Mouse (Mus musculus): Measurements from ENCODE around the gene Kbtbd12. TPM values are rescaled to one million over a fixed set of nuclear protein-coding genes. Genes with fewer than 3 reads are reported as not detected.

Gene Kbtbd12
- polyA plus RNA-seq, 1 experiment from 2014 or later, result 1.4 TPM

DNA sequence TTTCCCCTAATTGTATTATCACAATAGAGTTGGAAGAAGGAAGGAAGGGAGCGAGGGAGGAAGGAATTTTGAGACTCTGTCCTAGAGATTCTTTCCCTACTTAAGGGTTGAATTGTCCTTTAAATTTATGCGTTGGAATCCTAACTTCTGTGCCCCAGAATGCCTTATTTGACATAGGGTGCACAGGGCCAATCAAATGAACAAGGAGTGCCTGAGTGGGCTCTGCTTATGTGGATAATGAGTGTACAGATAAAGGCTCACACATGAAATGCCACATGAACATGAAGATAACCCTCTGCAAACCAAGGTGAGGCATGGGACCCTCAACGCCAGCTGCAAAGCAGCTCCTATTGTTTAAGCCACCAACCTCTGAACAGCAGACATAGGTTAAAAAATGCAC, 2.6 kb upstream of the Kbtbd12 start:
- Histone ChIP-seq H3K27ac (no peak overlapping the region), H3K4me1 (no peaks in the 10 kb centered on the region; the same call in 1 of the 2 replicates), H3K4me2 (no peak overlapping the region), H3K36me3 (no peaks in the 10 kb centered on the region), H3K9me3 (peaks cover 7% of the 10 kb centered on the region; the same call in 1 of the 2 replicates), H3K27me3 (no peaks in the 10 kb centered on the region), H3K4me3 (no peak overlapping the region), H3K9ac (no peak overlapping the region)
- ATAC-seq (ENCODE audit: insufficient number of reproducible peaks, low FRiP score, low TSS enrichment, low read depth), result no peak
- WGBS, result 45% methylated on average over 3 of the region's 3 CpGs

GRCm38 (mm10) chr6:88639921-88640320, 2.2 kb upstream of the Kbtbd12 start:
- Histone ChIP-seq H3K27ac (no peak overlapping the region), H3K9ac (no peak overlapping the region), H3K27me3 (no peaks in the 10 kb centered on the region), H3K9me3 (peaks cover 7% of the 10 kb centered on the region; the same call in 1 of the 2 replicates), H3K4me3 (no peak overlapping the region), H3K36me3 (no peaks in the 10 kb centered on the region), H3K4me1 (no peaks in the 10 kb centered on the region; the same call in 1 of the 2 replicates), H3K4me2 (no peak overlapping the region)
- WGBS, result 3% methylated on average over 9 of the region's 9 CpGs
- ATAC-seq (ENCODE audit: insufficient number of reproducible peaks, low FRiP score, low TSS enrichment, low read depth), result no peak

DNA sequence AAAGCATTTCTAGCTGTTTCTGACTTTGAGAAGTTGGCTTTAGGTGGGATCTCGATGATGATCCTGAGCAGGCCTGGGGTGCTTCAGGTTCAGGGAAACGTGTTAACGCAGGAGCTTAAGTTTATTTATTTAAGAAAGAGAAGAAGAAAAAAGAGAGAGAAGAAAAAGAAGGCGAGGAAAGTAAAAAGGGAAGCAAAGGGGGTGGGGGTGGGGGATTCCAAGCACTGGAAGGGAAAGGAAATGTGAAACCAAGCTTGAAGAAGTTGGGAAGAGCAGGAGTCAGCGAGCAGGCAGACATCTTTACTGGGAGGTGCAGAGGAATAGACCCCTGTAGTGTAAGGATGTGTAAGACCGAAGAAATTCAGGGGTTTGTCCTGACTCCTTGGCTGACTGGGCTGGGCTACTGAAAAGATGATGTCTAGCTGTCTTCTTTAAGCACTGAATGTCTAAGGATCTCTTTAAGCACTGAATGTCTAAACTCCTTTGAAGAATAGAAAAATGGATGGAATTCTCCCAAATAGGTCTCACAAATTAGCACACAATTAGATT, 1.7 kb upstream of the Kbtbd12 start:
- ATAC-seq (ENCODE audit: insufficient number of reproducible peaks, low FRiP score, low TSS enrichment, low read depth), result no peak
- no peaks in the 10 kb centered on the region for H3K36me3 ChIP-seq
- H3K4me2 ChIP-seq, result no peak overlapping the region
- no peak overlapping the region for H3K4me3 ChIP-seq
- H3K4me1 ChIP-seq, result no peaks in the 10 kb centered on the region; the same call in 1 of the 2 replicates
- H3K9me3 ChIP-seq, result peaks cover 7% of the 10 kb centered on the region; the same call in 1 of the 2 replicates
- H3K9ac ChIP-seq, result no peak overlapping the region
- WGBS, result 34% methylated on average over 6 of the region's 6 CpGs
- no peaks in the 10 kb centered on the region for H3K27me3 ChIP-seq
- H3K27ac ChIP-seq, result no peak overlapping the region

DNA sequence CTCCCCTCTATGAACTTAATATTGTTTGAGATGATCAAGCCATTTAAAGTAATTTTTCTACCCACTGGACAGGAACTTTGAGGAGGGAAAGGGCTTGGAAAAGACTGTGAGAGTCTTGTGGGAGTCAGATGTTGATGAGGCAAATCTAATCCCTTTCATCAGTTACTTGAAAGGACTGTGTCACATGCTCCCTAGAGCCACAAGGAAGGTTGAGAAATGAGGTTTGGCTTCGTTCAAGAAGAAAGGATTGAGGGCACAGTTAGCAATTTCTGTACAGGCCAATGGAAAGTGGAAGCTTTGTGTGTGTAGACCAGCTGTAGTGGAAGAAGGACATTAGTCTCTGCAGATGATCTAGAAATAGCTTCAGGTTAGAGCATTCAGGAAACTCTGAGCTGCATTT, 1.2 kb upstream of the Kbtbd12 start:
- ATAC-seq (ENCODE audit: insufficient number of reproducible peaks, low FRiP score, low TSS enrichment, low read depth), result no peak
- Histone ChIP-seq H3K9ac (no peak overlapping the region), H3K36me3 (no peaks in the 10 kb centered on the region), H3K4me1 (no peaks in the 10 kb centered on the region; the same call in 1 of the 2 replicates), H3K27ac (no peak overlapping the region), H3K4me3 (no peak overlapping the region), H3K4me2 (no peak overlapping the region), H3K9me3 (peaks cover 7% of the 10 kb centered on the region; the same call in 1 of the 2 replicates), H3K27me3 (no peaks in the 10 kb centered on the region)
- 44% methylated on average over 1 of the region's 1 CpGs for WGBS

GRCm38 (mm10) chr6:88635881-88636754, 1.6 kb downstream of the Kbtbd12 start:
- Histone ChIP-seq H3K9ac (no peak overlapping the region), H3K4me2 (no peak overlapping the region), H3K27me3 (no peaks in the 10 kb centered on the region), H3K4me1 (no peaks in the 10 kb centered on the region; the same call in 1 of the 2 replicates), H3K36me3 (no peaks in the 10 kb centered on the region), H3K27ac (no peak overlapping the region), H3K9me3 (peaks cover 7% of the 10 kb centered on the region; the same call in 1 of the 2 replicates), H3K4me3 (no peak overlapping the region)
- ATAC-seq (ENCODE audit: insufficient number of reproducible peaks, low FRiP score, low TSS enrichment, low read depth), result no peak
- 83% methylated on average over 6 of the region's 6 CpGs for WGBS

DNA sequence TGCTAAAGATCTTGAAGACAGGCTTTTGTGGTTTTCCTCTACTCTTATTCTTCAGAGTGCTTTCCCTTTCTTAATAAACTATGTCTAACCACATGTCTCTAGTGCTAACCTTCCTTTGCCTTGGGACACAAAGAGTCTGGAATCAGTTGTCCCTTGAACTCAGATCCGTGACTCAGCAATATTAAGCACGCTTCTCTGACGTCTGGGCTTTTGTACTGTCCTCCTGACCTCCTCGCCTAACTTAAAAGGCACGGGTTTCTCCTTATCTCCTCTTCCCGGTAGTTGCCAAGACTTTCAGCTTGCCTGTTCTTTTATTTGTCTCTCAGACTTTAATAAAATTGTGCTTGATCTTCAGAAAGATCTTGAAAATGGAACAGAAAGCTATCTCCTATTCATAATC, 6.5 kb downstream of the Kbtbd12 start:
- Histone ChIP-seq H3K27me3 (0 out of 2 replicates have a peak, but pooled peaks cover 4% of the 10 kb centered on the region), H3K4me2 (no peak overlapping the region), H3K9ac (no peak overlapping the region), H3K4me1 (peaks cover 10% of the 10 kb centered on the region; the same call in 1 of the 2 replicates), H3K36me3 (no peaks in the 10 kb centered on the region), H3K4me3 (no peak overlapping the region), H3K9me3 (no peaks in the 10 kb centered on the region), H3K27ac (no peak overlapping the region)
- no peak for ATAC-seq (ENCODE audit: insufficient number of reproducible peaks, low FRiP score, low TSS enrichment, low read depth)
- 70% methylated on average over 6 of the region's 6 CpGs for WGBS

DNA sequence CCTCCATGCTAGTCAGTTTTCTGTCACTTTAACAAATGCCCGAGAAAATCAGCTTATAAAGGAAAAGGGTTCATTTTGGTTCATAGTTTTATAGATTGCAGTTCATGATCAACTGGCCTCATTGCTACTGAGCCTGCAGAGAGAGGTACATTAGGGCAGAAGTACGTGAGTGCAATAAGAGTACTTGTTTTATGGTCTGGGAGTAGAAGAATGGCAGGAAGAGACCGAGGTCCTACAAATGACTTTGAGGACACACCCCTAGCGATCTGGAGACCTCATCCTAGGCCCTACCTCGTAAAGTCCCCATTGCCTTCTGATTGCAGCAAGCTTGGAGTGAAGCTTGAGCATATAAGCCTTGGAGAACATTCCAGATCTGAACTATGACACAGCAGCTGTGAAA, 7.2 kb downstream of the Kbtbd12 start:
- H3K9me3 ChIP-seq, result no peaks in the 10 kb centered on the region
- no peaks in the 10 kb centered on the region for H3K36me3 ChIP-seq
- no peak for ATAC-seq (ENCODE audit: insufficient number of reproducible peaks, low FRiP score, low TSS enrichment, low read depth)
- 38% methylated on average over 5 of the region's 5 CpGs for WGBS
- no peak overlapping the region for H3K9ac ChIP-seq
- no peak overlapping the region for H3K4me3 ChIP-seq
- H3K27me3 ChIP-seq, result 0 out of 2 replicates have a peak, but pooled peaks cover 4% of the 10 kb centered on the region
- no peak overlapping the region for H3K27ac ChIP-seq
- H3K4me1 ChIP-seq, result peaks cover 10% of the 10 kb centered on the region; the same call in 1 of the 2 replicates
- no peak overlapping the region for H3K4me2 ChIP-seq

DNA sequence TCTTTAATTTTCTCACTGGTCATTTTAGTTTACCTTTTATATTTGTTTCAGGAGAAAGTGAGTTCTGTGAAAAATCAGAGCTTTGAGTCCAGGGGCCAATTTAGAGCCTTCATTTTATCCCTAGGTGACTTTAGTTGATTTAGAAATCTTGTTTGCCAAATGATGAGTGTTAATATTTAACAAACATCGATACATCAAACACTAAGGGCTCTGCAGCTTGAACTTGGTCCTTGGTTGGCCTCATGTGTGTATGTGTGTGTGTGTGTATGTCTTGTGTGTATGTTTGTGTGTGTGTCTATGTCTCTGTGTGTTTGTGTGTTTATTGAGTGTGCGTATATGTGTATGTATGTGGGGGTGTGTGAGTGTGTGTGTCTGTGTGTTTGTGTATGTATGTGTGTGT, 7.9 kb downstream of the Kbtbd12 start:
- H3K4me3 ChIP-seq, result no peak overlapping the region
- no peaks in the 10 kb centered on the region for H3K9me3 ChIP-seq
- WGBS, result 88% methylated on average over 2 of the region's 2 CpGs

GRCm38 (mm10) chr6:88627317-88627811, 10.4 kb downstream of the Kbtbd12 start:
- Histone ChIP-seq H3K27ac (no peak overlapping the region), H3K9me3 (no peaks in the 10 kb centered on the region), H3K4me2 (peak overlapping the region; percentile 96), H3K4me1 (peaks cover 10% of the 10 kb centered on the region; the same call in 1 of the 2 replicates), H3K4me3 (peak overlapping the region; percentile 47), H3K36me3 (no peaks in the 10 kb centered on the region), H3K9ac (peak overlapping the region; percentile 34; the same call in 1 of the 2 replicates), H3K27me3 (0 out of 2 replicates have a peak, but pooled peaks cover 4% of the 10 kb centered on the region)
- peak; percentile 67; the same call in 1 of the 2 replicates for ATAC-seq (ENCODE audit: insufficient number of reproducible peaks, low FRiP score, low TSS enrichment, low read depth)
- under 1% methylated on average over 51 of the region's 51 CpGs for WGBS

More for the DNA sequence above, 7.9 kb downstream of the Kbtbd12 start:
- 0 out of 2 replicates have a peak, but pooled peaks cover 4% of the 10 kb centered on the region for H3K27me3 ChIP-seq
- peaks cover 10% of the 10 kb centered on the region; the same call in 1 of the 2 replicates for H3K4me1 ChIP-seq
- H3K9ac ChIP-seq, result no peak overlapping the region
- no peak for ATAC-seq (ENCODE audit: insufficient number of reproducible peaks, low FRiP score, low TSS enrichment, low read depth)
- no peak overlapping the region for H3K27ac ChIP-seq
- H3K4me2 ChIP-seq, result no peak overlapping the region
- H3K36me3 ChIP-seq, result no peaks in the 10 kb centered on the region

- 11% methylated on average over 11 of the region's 11 CpGs for WGBS
- H3K36me3 ChIP-seq, result no peaks in the 10 kb centered on the region
- no peaks in the 10 kb centered on the region for H3K9me3 ChIP-seq
- H3K27me3 ChIP-seq, result 0 out of 2 replicates have a peak, but pooled peaks cover 4% of the 10 kb centered on the region
- H3K9ac ChIP-seq, result peak overlapping the region; percentile 34; the same call in 1 of the 2 replicates
- ATAC-seq (ENCODE audit: insufficient number of reproducible peaks, low FRiP score, low TSS enrichment, low read depth), result no peak
- H3K4me1 ChIP-seq, result peaks cover 10% of the 10 kb centered on the region; the same call in 1 of the 2 replicates
- no peak overlapping the region for H3K27ac ChIP-seq
- H3K4me2 ChIP-seq, result peak overlapping the region; percentile 96
- peak overlapping the region; percentile 47 for H3K4me3 ChIP-seq
These were observed 10.8 kb downstream of the Kbtbd12 start for GRCm38 (mm10) chr6:88626912-88627311.

DNA sequence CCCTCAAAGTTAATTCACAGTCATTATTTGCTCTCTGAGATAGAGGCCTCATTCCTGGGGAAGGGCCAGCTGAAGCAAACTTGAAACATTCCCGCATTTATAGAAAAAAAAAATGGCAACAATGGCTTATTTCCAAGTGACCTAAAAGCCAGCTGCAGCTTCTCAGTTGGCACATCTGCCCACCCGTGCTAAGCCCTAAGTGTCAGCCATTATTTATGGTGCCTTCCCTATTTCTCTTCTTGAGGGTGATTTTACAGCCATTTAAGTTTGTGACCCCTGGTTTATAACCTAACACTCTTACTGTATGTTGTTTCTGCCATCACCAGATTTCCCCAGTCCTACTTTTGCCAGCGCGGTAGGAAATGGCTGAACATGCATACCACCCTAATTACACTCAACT, 11.3 kb downstream of the Kbtbd12 start:
- H3K4me3 ChIP-seq, result peak overlapping the region; percentile 47; the same call in 1 of the 2 replicates
- 0 out of 2 replicates have a peak, but pooled peaks cover 4% of the 10 kb centered on the region for H3K27me3 ChIP-seq
- no peak overlapping the region for H3K4me2 ChIP-seq
- 19% methylated on average over 4 of the region's 4 CpGs for WGBS
- ATAC-seq (ENCODE audit: insufficient number of reproducible peaks, low FRiP score, low TSS enrichment, low read depth), result no peak
- no peaks in the 10 kb centered on the region for H3K9me3 ChIP-seq
- no peak overlapping the region for H3K9ac ChIP-seq
- H3K36me3 ChIP-seq, result no peaks in the 10 kb centered on the region
- peaks cover 10% of the 10 kb centered on the region; the same call in 1 of the 2 replicates for H3K4me1 ChIP-seq
- no peak overlapping the region for H3K27ac ChIP-seq

Data from limb, embryonic 15.5 days (tissue).